Mouse (Mus musculus) kidney, adult 8-10 months (tissue): ENCODE data around the gene Mok.
"Not testable (repeated sequence)": the region's sequence is repeated elsewhere in the genome, so short reads cannot be mapped to it uniquely, and the experiment has no call there.

Experiments
- DNase-seq, 2 experiments: peaks; one replicate each; pipeline ENCODE4 v3.0.0; 2022

Mok gene

GRCm38 (mm10) chr12:110840348-110841198 lies at the start of gene Mok:
TSS of gene Mok (minus strand) at chr12:110840939.
- peak; percentile 94 to 96 for DNase-seq

GRCm38 (mm10) chr12:110889036-110890020 lies 48.6 kb upstream of the Mok start, which contains the start of the genes Cinp and Tecpr2:
TSS of gene Cinp (minus strand) at chr12:110889145.
TSS of gene Tecpr2 (plus strand) at chr12:110889264.
- DNase-seq: peak; percentile 95 to 97

- DNase-seq: peak in 1 of 2 experiments; percentile 17
These were observed 47.9 kb upstream of the Mok start for GRCm38 (mm10) chr12:110888606-110889005.

- DNase-seq: no peak
These were observed 47.4 kb upstream of the Mok start for GRCm38 (mm10) chr12:110888106-110888505.

- peak; percentile 57 to 59 for DNase-seq
These were observed 44.5 kb upstream of the Mok start for GRCm38 (mm10) chr12:110885251-110885650.

- peak in 1 of 2 experiments; percentile 26 for DNase-seq
These were observed 41.6 kb upstream of the Mok start for GRCm38 (mm10) chr12:110882291-110882690.

GRCm38 (mm10) chr12:110875351-110875750 lies 34.6 kb upstream of the Mok start:
- DNase-seq: no peak

GRCm38 (mm10) chr12:110871247-110871646 lies 30.5 kb upstream of the Mok start:
- no peak for DNase-seq

GRCm38 (mm10) chr12:110870107-110870506 lies 29.4 kb upstream of the Mok start:
- no peak for DNase-seq

GRCm38 (mm10) chr12:110865989-110866388 lies 25.2 kb upstream of the Mok start:
- DNase-seq: no peak

GRCm38 (mm10) chr12:110865571-110865970 lies 24.8 kb upstream of the Mok start:
- no peak for DNase-seq

GRCm38 (mm10) chr12:110864008-110864407 lies 23.3 kb upstream of the Mok start:
- DNase-seq: no peak

GRCm38 (mm10) chr12:110861256-110861655 lies 20.5 kb upstream of the Mok start:
- DNase-seq: no peak

- DNase-seq: no peak
These were observed 19.6 kb upstream of the Mok start for GRCm38 (mm10) chr12:110860293-110860692.

- not testable (repeated sequence) for DNase-seq
These were observed 17.9 kb upstream of the Mok start for GRCm38 (mm10) chr12:110858681-110859080.

GRCm38 (mm10) chr12:110857196-110857595 lies 16.5 kb upstream of the Mok start:
- DNase-seq: no peak

- DNase-seq: no peak
These were observed 14.3 kb upstream of the Mok start for GRCm38 (mm10) chr12:110854786-110855737.

- no peak for DNase-seq
These were observed 11.2 kb upstream of the Mok start for GRCm38 (mm10) chr12:110851923-110852322.

- no peak for DNase-seq
These were observed 10.7 kb upstream of the Mok start for GRCm38 (mm10) chr12:110851414-110851813.

GRCm38 (mm10) chr12:110850929-110851256 lies 10.2 kb upstream of the Mok start:
- DNase-seq: peak in 1 of 2 experiments; percentile 51

GRCm38 (mm10) chr12:110850010-110850928 lies 9.5 kb upstream of the Mok start, which contains the start of gene Zfp839:
TSS of gene Zfp839 (plus strand) at chr12:110850253.
- peak; percentile 79 to 88 for DNase-seq
